Mouse (Mus musculus): ENCODE data around the gene Vldlr. TPM values are rescaled to one million over a fixed set of nuclear protein-coding genes. Genes with fewer than 3 reads are reported as not detected.

Vldlr gene
- polyA plus RNA-seq, 1 experiment from 2014 or later, result 25.5 TPM

DNA sequence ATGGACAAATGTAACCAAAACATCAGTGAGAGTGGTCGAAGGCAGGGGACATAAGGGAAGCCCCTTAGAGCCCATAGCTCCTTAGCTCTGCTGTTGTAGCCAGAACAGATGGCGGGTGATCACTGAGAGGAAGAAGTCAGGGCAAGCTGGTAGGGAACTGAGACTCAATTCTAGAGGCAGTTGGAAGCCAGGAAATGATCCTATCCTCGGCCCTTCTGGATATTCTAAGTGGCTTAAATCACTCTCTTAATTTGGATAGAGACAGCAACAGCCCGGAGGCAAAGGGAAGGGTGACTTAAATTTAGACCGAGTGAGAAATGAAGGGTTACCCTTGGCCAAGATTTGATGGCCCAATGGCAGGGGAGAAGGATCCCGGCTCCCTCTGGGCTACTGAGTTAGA is 6.8 kb downstream of the Vldlr start:
- Histone ChIP-seq H3K27ac (ENCODE audit: low read depth, low read length) (no peak overlapping the region), H3K4me3 (ENCODE audit: low read depth, low read length) (no peak overlapping the region), H3K9me3 (replicated peaks; ENCODE audit: control insufficient read depth, low read length) (no peaks in the 10 kb centered on the region), H3K4me2 (ENCODE audit: low read length) (no peak overlapping the region), H3K4me1 (ENCODE audit: control insufficient read depth, insufficient read depth, low read length) (peaks cover 4% of the 10 kb centered on the region; the same call in 1 of the 2 replicates), H3K36me3 (ENCODE audit: control insufficient read depth, insufficient read depth, low read length) (no peaks in the 10 kb centered on the region), H3K9ac (ENCODE audit: low read length) (no peak overlapping the region), H3K27me3 (replicated peaks; ENCODE audit: control insufficient read depth, insufficient read depth, low read length) (no peaks in the 10 kb centered on the region)
- DNase-seq (ENCODE audit: low spot score), result no peak
- ATAC-seq, result no peak
- 90% methylated on average over 6 of the region's 6 CpGs for WGBS

DNA sequence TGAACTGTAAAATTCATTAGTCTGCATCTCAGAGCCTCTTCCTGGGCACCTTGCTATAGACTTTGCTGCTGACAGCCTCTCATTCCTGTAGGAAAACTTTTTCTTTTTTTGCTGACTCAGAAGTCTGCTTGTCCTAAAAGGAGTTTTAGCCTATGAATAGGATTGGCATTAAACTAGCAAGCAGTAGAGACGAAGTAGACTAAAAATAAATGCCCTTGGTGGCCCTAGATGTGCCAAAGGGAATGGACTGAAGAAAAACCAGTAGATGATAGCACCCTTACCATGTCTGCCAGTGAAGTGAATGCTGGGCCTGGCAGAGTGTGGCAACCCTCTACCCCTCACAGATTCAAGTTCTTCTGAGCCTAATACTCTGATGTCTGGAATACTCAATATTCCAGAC is 8.1 kb downstream of the Vldlr start:
- no peak overlapping the region for H3K9ac ChIP-seq (ENCODE audit: low read length)
- no peaks in the 10 kb centered on the region for H3K9me3 ChIP-seq (replicated peaks; ENCODE audit: control insufficient read depth, low read length)
- no peak for ATAC-seq
- no peaks in the 10 kb centered on the region for H3K27me3 ChIP-seq (replicated peaks; ENCODE audit: control insufficient read depth, insufficient read depth, low read length)
- H3K4me1 ChIP-seq (ENCODE audit: control insufficient read depth, insufficient read depth, low read length), result no peaks in the 10 kb centered on the region
- 69% methylated on average over 1 of the region's 1 CpGs for WGBS
- no peaks in the 10 kb centered on the region for H3K36me3 ChIP-seq (ENCODE audit: control insufficient read depth, insufficient read depth, low read length)
- no peak overlapping the region for H3K4me3 ChIP-seq (ENCODE audit: low read depth, low read length)
- DNase-seq (ENCODE audit: low spot score), result no peak
- H3K27ac ChIP-seq (ENCODE audit: low read depth, low read length), result no peak overlapping the region
- H3K4me2 ChIP-seq (ENCODE audit: low read length), result no peak overlapping the region

GRCm38 (mm10) chr19:27226626-27227025 is 10.3 kb downstream of the Vldlr start:
- H3K36me3 ChIP-seq (ENCODE audit: control insufficient read depth, insufficient read depth, low read length), result peaks cover 14% of the 10 kb centered on the region; the same call in 1 of the 2 replicates
- H3K9ac ChIP-seq (ENCODE audit: low read length), result no peak overlapping the region
- no peak for DNase-seq (ENCODE audit: low spot score)
- no peaks in the 10 kb centered on the region for H3K9me3 ChIP-seq (replicated peaks; ENCODE audit: control insufficient read depth, low read length)
- 77% methylated on average over 3 of the region's 3 CpGs for WGBS
- ATAC-seq, result no peak
- H3K27ac ChIP-seq (ENCODE audit: low read depth, low read length), result no peak overlapping the region
- H3K4me1 ChIP-seq (ENCODE audit: control insufficient read depth, insufficient read depth, low read length), result no peaks in the 10 kb centered on the region
- H3K4me2 ChIP-seq (ENCODE audit: low read length), result no peak overlapping the region
- no peaks in the 10 kb centered on the region for H3K27me3 ChIP-seq (replicated peaks; ENCODE audit: control insufficient read depth, insufficient read depth, low read length)
- H3K4me3 ChIP-seq (ENCODE audit: low read depth, low read length), result no peak overlapping the region

- 57% methylated on average over 4 of the region's 4 CpGs for WGBS
- H3K27me3 ChIP-seq (replicated peaks; ENCODE audit: control insufficient read depth, insufficient read depth, low read length), result no peaks in the 10 kb centered on the region
- H3K9ac ChIP-seq (ENCODE audit: low read length), result no peak overlapping the region
- H3K36me3 ChIP-seq (ENCODE audit: control insufficient read depth, insufficient read depth, low read length), result peaks cover 20% of the 10 kb centered on the region
- H3K4me3 ChIP-seq (ENCODE audit: low read depth, low read length), result no peak overlapping the region
- H3K4me2 ChIP-seq (ENCODE audit: low read length), result no peak overlapping the region
- no peaks in the 10 kb centered on the region for H3K4me1 ChIP-seq (ENCODE audit: control insufficient read depth, insufficient read depth, low read length)
- DNase-seq (ENCODE audit: low spot score) (no peak), ATAC-seq (no peak)
- no peaks in the 10 kb centered on the region for H3K9me3 ChIP-seq (replicated peaks; ENCODE audit: control insufficient read depth, low read length)
- H3K27ac ChIP-seq (ENCODE audit: low read depth, low read length), result no peak overlapping the region
Observed at GRCm38 (mm10) chr19:27227131-27227530, 10.8 kb downstream of the Vldlr start.

DNA sequence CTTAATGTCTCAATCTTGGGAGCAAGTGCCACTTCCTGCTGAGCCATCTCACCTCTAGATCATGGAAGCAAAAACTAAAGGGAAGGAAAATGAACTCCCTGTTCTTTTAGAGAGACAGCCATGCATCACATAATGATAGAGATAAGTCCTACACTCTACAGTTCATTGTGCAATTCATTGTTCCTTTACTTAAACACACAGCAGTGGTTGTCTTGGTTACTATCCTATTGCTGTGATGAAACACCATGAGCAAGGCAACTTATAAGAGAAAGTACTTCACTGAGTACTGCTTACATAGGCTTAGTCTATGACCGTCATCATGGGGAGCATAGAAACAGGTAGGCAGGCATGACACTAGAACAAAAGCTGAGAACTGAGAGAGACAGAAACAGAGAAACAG is 12.0 kb downstream of the Vldlr start:
- H3K9ac ChIP-seq (ENCODE audit: low read length), result no peak overlapping the region
- DNase-seq (ENCODE audit: low spot score), result no peak
- H3K4me1 ChIP-seq (ENCODE audit: control insufficient read depth, insufficient read depth, low read length), result no peaks in the 10 kb centered on the region
- H3K4me3 ChIP-seq (ENCODE audit: low read depth, low read length), result no peak overlapping the region
- H3K9me3 ChIP-seq (replicated peaks; ENCODE audit: control insufficient read depth, low read length), result no peaks in the 10 kb centered on the region
- no peak overlapping the region for H3K27ac ChIP-seq (ENCODE audit: low read depth, low read length)
- no peak overlapping the region for H3K4me2 ChIP-seq (ENCODE audit: low read length)
- no peak for ATAC-seq
- H3K36me3 ChIP-seq (ENCODE audit: control insufficient read depth, insufficient read depth, low read length), result peaks cover 24% of the 10 kb centered on the region
- H3K27me3 ChIP-seq (replicated peaks; ENCODE audit: control insufficient read depth, insufficient read depth, low read length), result no peaks in the 10 kb centered on the region
- 97% methylated on average over 1 of the region's 1 CpGs for WGBS

- H3K27ac ChIP-seq (ENCODE audit: low read depth, low read length), result no peak overlapping the region
- no peak overlapping the region for H3K9ac ChIP-seq (ENCODE audit: low read length)
- ATAC-seq (no peak), DNase-seq (ENCODE audit: low spot score) (no peak)
- no peak overlapping the region for H3K4me2 ChIP-seq (ENCODE audit: low read length)
- 86% methylated on average over 2 of the region's 2 CpGs for WGBS
- H3K9me3 ChIP-seq (replicated peaks; ENCODE audit: control insufficient read depth, low read length), result no peaks in the 10 kb centered on the region
- no peaks in the 10 kb centered on the region for H3K27me3 ChIP-seq (replicated peaks; ENCODE audit: control insufficient read depth, insufficient read depth, low read length)
- H3K36me3 ChIP-seq (ENCODE audit: control insufficient read depth, insufficient read depth, low read length), result peaks cover 47% of the 10 kb centered on the region
- no peaks in the 10 kb centered on the region for H3K4me1 ChIP-seq (ENCODE audit: control insufficient read depth, insufficient read depth, low read length)
- H3K4me3 ChIP-seq (ENCODE audit: low read depth, low read length), result no peak overlapping the region
Observed at GRCm38 (mm10) chr19:27233386-27233785, 17.1 kb downstream of the Vldlr start.

DNA sequence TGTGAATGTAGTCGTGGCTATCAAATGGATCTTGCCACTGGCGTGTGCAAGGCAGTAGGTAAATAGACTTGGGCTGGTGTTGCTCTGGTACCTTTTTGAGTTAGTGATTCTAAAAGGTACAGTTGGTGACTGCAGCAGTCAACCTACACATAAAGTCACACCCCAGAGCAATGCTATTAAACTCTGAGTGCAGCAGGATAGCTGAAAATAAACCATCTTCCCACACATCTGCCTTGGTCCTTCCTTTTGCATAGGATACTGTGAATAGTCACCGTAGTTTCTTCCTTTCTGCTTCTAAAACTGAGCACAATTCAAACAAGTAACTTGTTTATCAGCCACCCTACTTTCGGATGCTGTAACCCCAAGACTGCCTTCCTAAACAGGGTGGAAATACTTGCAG is 23.6 kb downstream of the Vldlr start:
- Histone ChIP-seq H3K9me3 (replicated peaks; ENCODE audit: control insufficient read depth, low read length) (no peaks in the 10 kb centered on the region), H3K4me3 (ENCODE audit: low read depth, low read length) (no peak overlapping the region), H3K9ac (ENCODE audit: low read length) (no peak overlapping the region), H3K27ac (ENCODE audit: low read depth, low read length) (no peak overlapping the region), H3K4me2 (ENCODE audit: low read length) (no peak overlapping the region), H3K36me3 (ENCODE audit: control insufficient read depth, insufficient read depth, low read length) (peaks cover 71% of the 10 kb centered on the region), H3K4me1 (ENCODE audit: control insufficient read depth, insufficient read depth, low read length) (no peaks in the 10 kb centered on the region), H3K27me3 (replicated peaks; ENCODE audit: control insufficient read depth, insufficient read depth, low read length) (no peaks in the 10 kb centered on the region)
- ATAC-seq (no peak), DNase-seq (ENCODE audit: low spot score) (no peak)
- WGBS, result 94% methylated on average over 4 of the region's 4 CpGs

- no peaks in the 10 kb centered on the region for H3K9me3 ChIP-seq (replicated peaks; ENCODE audit: control insufficient read depth, low read length)
- no peak overlapping the region for H3K4me3 ChIP-seq (ENCODE audit: low read depth, low read length)
- H3K9ac ChIP-seq (ENCODE audit: low read length), result no peak overlapping the region
- no peaks in the 10 kb centered on the region for H3K27me3 ChIP-seq (replicated peaks; ENCODE audit: control insufficient read depth, insufficient read depth, low read length)
- no peak overlapping the region for H3K4me2 ChIP-seq (ENCODE audit: low read length)
- DNase-seq (ENCODE audit: low spot score), result no peak
- peaks cover 81% of the 10 kb centered on the region for H3K36me3 ChIP-seq (ENCODE audit: control insufficient read depth, insufficient read depth, low read length)
- ATAC-seq, result no peak
- no peak overlapping the region for H3K27ac ChIP-seq (ENCODE audit: low read depth, low read length)
- H3K4me1 ChIP-seq (ENCODE audit: control insufficient read depth, insufficient read depth, low read length), result no peaks in the 10 kb centered on the region
- 94% methylated on average over 4 of the region's 4 CpGs for WGBS
Observed at GRCm38 (mm10) chr19:27243527-27243926, 27.2 kb downstream of the Vldlr start.

DNA sequence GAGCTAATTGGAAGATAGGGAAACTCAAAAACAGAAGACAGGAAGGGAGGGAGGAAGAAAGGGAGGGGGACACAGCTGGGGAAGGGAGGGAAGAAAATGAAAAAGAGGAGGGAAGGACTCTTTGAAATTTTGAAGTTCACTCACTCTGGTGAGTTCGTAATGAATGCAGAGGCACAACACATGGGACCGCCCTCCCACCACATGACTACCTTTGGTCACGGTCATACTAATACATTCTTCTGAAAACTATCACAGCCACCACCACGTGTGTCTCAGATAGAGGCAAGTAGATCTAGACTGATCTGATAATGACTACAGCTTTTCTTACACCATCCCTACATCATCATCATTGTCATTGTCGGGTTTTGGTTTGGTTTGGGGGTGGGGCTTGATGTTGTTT is 38.5 kb downstream of the Vldlr start:
- 88% methylated on average over 5 of the region's 5 CpGs for WGBS
- ATAC-seq, result no peak

More for the DNA sequence above, 38.5 kb downstream of the Vldlr start:
- H3K4me2 ChIP-seq (ENCODE audit: low read length), result no peak overlapping the region
- DNase-seq (ENCODE audit: low spot score), result no peak
- no peaks in the 10 kb centered on the region for H3K4me1 ChIP-seq (ENCODE audit: control insufficient read depth, insufficient read depth, low read length)
- H3K9me3 ChIP-seq (replicated peaks; ENCODE audit: control insufficient read depth, low read length), result no peaks in the 10 kb centered on the region
- no peak overlapping the region for H3K9ac ChIP-seq (ENCODE audit: low read length)
- H3K36me3 ChIP-seq (ENCODE audit: control insufficient read depth, insufficient read depth, low read length), result peaks cover 12% of the 10 kb centered on the region
- H3K4me3 ChIP-seq (ENCODE audit: low read depth, low read length), result no peak overlapping the region
- H3K27me3 ChIP-seq (replicated peaks; ENCODE audit: control insufficient read depth, insufficient read depth, low read length), result no peaks in the 10 kb centered on the region
- H3K27ac ChIP-seq (ENCODE audit: low read depth, low read length), result no peak overlapping the region

Measured in forebrain, embryonic 14.5 days (tissue).